Mouse (Mus musculus) MEL (cell line): ENCODE results near the gene Kdm5b. TPM values are rescaled to one million over a fixed set of nuclear protein-coding genes. Genes with fewer than 3 reads are reported as not detected.

Source experiments
- DNase-seq: peaks from one replicate; pipeline ENCODE4 v3.0.0; 2011; ENCODE audit warnings: low read depth, low spot score
- H3K27ac ChIP-seq: 2 replicates; pipeline ENCODE4 v1.5.1; 2012; ENCODE audit warnings: low read depth, mild to moderate bottlenecking, control low read depth, low read length, moderate library complexity; ENCODE audit not compliant: control insufficient read depth
- H3K27me3 ChIP-seq, 2 experiments: fragments of 150-350 bp in 1 of 2; sonication (generic) in 1 of 2; 2 replicates each; pipeline ENCODE4 v1.6.1; 2012; ENCODE audit warnings: low read length in 2 of 2, mild to moderate bottlenecking in 2 of 2, improper control_type of control experiment in 1 of 2, moderate library complexity in 1 of 2; ENCODE audit not compliant: insufficient read depth in 2 of 2, control insufficient read depth in 1 of 2
- H3K36me3 ChIP-seq, 2 experiments: 2 replicates each; pipeline ENCODE4 v1.6.1; 2012 to 2014; ENCODE audit warnings: low read length in 2 of 2, improper control_type of control experiment in 1 of 2, inconsistent platforms in 1 of 2, mild to moderate bottlenecking in 1 of 2; ENCODE audit not compliant: insufficient read depth in 2 of 2, control insufficient read depth in 1 of 2
- H3K4me1 ChIP-seq, 2 experiments: fragments of 150-350 bp in 1 of 2; sonication (generic) in 1 of 2; 2 replicates each; pipeline ENCODE4 v1.6.1; 2012; ENCODE audit warnings: low read length in 2 of 2, improper control_type of control experiment in 1 of 2, mild to moderate bottlenecking in 1 of 2; ENCODE audit not compliant: insufficient read depth in 2 of 2, control insufficient read depth in 1 of 2
- H3K4me3 ChIP-seq, 2 experiments: fragments of 150-350 bp in 1 of 2; sonication (generic) in 1 of 2; 2 replicates each; pipeline ENCODE4 v1.5.1; 2012; ENCODE audit warnings: low read depth in 2 of 2, low read length in 2 of 2, mild to moderate bottlenecking in 2 of 2, moderate library complexity in 2 of 2, control low read depth in 1 of 2, improper control_type of control experiment in 1 of 2; ENCODE audit not compliant: control insufficient read depth in 1 of 2, insufficient read depth in 1 of 2
- H3K79me2 ChIP-seq: 2 replicates; pipeline ENCODE4 v1.6.1; 2012; ENCODE audit warnings: mild to moderate bottlenecking, low read length, moderate library complexity; ENCODE audit not compliant: control insufficient read depth, poor library complexity, insufficient read depth
- H3K9ac ChIP-seq: 2 replicates; pipeline ENCODE4 v1.6.1; 2012; ENCODE audit warnings: low read depth, mild to moderate bottlenecking, control low read depth, low read length, moderate library complexity; ENCODE audit not compliant: control insufficient read depth, poor library complexity, severe bottlenecking
- H3K9me3 ChIP-seq: fragments of 150-350 bp; sonication (generic); replicated peaks from 2 replicates; pipeline ENCODE4 v1.6.1; 2012; ENCODE audit warnings: mild to moderate bottlenecking, low read length, improper control_type of control experiment, moderate library complexity; ENCODE audit not compliant: insufficient read depth
- BHLHE40 ChIP-seq: IDR thresholded peaks from 2 replicates; pipeline ENCODE4 v1.6.1; 2012; ENCODE audit warnings: low read depth, mild to moderate bottlenecking, inconsistent platforms, low read length, improper control_type of control experiment, borderline replicate concordance
- CHD1 ChIP-seq: IDR thresholded peaks from 2 replicates; pipeline ENCODE4 v1.6.1; 2012; ENCODE audit warnings: low read depth, mild to moderate bottlenecking, inconsistent platforms, low read length, improper control_type of control experiment
- CHD2 ChIP-seq: IDR thresholded peaks from 2 replicates; pipeline ENCODE4 v1.6.1; 2011; ENCODE audit warnings: low read length, improper control_type of control experiment
- ETS1 ChIP-seq: IDR thresholded peaks from 2 replicates; pipeline ENCODE4 v1.6.1; 2012; ENCODE audit warnings: low read depth, mild to moderate bottlenecking, inconsistent platforms, low read length, improper control_type of control experiment, moderate library complexity
- GABPA ChIP-seq: IDR thresholded peaks from 2 replicates; pipeline ENCODE4 v1.6.1; 2012; ENCODE audit warnings: low read depth, mild to moderate bottlenecking, inconsistent platforms, low read length, improper control_type of control experiment, moderate library complexity
- GATA1 ChIP-seq: IDR thresholded peaks from 2 replicates; pipeline ENCODE4 v1.6.1; 2011; ENCODE audit warnings: low read depth, low read length, improper control_type of control experiment
- HCFC1 ChIP-seq: IDR thresholded peaks from 2 replicates; pipeline ENCODE4 v1.6.1; 2012; ENCODE audit warnings: low read depth, mild to moderate bottlenecking, inconsistent platforms, low read length, improper control_type of control experiment, moderate library complexity
- JUND ChIP-seq: IDR thresholded peaks from 2 replicates; pipeline ENCODE4 v1.6.1; 2011; ENCODE audit warnings: low read depth, mild to moderate bottlenecking, improper control_type of control experiment, low read length
- MAX ChIP-seq: IDR thresholded peaks from 2 replicates; pipeline ENCODE4 v1.6.1; 2011; ENCODE audit warnings: low read length, improper control_type of control experiment
- MXI1 ChIP-seq: IDR thresholded peaks from 2 replicates; pipeline ENCODE4 v1.6.1; 2011; ENCODE audit warnings: mild to moderate bottlenecking, low read depth, low read length, improper control_type of control experiment
- MYB ChIP-seq: IDR thresholded peaks from 2 replicates; pipeline ENCODE4 v1.6.1; 2011; ENCODE audit warnings: mild to moderate bottlenecking, low read depth, low read length, improper control_type of control experiment
- MYC ChIP-seq: IDR thresholded peaks from 2 replicates; pipeline ENCODE4 v1.6.1; 2011; ENCODE audit warnings: low read depth, mild to moderate bottlenecking, low read length, improper control_type of control experiment, moderate library complexity
- POLR2A ChIP-seq, 2 experiments: IDR thresholded peaks; 2 replicates each; pipeline ENCODE4 v1.6.1; 2011 to 2012; ENCODE audit warnings: low read length in 2 of 2, mild to moderate bottlenecking in 2 of 2, control low read depth in 1 of 2, improper control_type of control experiment in 1 of 2, low read depth in 1 of 2, moderate library complexity in 1 of 2; ENCODE audit not compliant: control insufficient read depth in 1 of 2, insufficient read depth in 1 of 2, poor library complexity in 1 of 2
- POLR2AphosphoS2 ChIP-seq: IDR thresholded peaks from 2 replicates; pipeline ENCODE4 v1.6.1; 2011; ENCODE audit warnings: low read length, improper control_type of control experiment
- RCOR1 ChIP-seq: IDR thresholded peaks from 2 replicates; pipeline ENCODE4 v1.6.1; 2012; ENCODE audit warnings: low read depth, mild to moderate bottlenecking, inconsistent platforms, low read length, improper control_type of control experiment
- SIN3A ChIP-seq: IDR thresholded peaks from 2 replicates; pipeline ENCODE4 v1.6.1; 2012; ENCODE audit warnings: low read length, improper control_type of control experiment, inconsistent platforms
- SMC3 ChIP-seq: IDR thresholded peaks from 2 replicates; pipeline ENCODE4 v1.6.1; 2011; ENCODE audit warnings: low read depth, low read length, improper control_type of control experiment
- TAL1 ChIP-seq: IDR thresholded peaks from 2 replicates; pipeline ENCODE4 v1.6.1; 2012; ENCODE audit warnings: mild to moderate bottlenecking, inconsistent platforms, low read length, moderate library complexity, mixed read lengths
- TBP ChIP-seq: IDR thresholded peaks from 2 replicates; pipeline ENCODE4 v1.8.0; 2011; ENCODE audit warnings: low read depth, low read length, improper control_type of control experiment
- USF1 ChIP-seq: IDR thresholded peaks from 2 replicates; pipeline ENCODE4 v1.6.1; 2014; ENCODE audit warnings: low read depth, mild to moderate bottlenecking, inconsistent platforms, low read length, improper control_type of control experiment, moderate library complexity
- ZC3H11A ChIP-seq: IDR thresholded peaks from 2 replicates; pipeline ENCODE4 v1.6.1; 2012; ENCODE audit warnings: low read depth, mild to moderate bottlenecking, inconsistent platforms, low read length, improper control_type of control experiment
- ZKSCAN1 ChIP-seq: IDR thresholded peaks from 2 replicates; pipeline ENCODE4 v1.6.1; 2012; ENCODE audit warnings: low read depth, mild to moderate bottlenecking, inconsistent platforms, low read length, improper control_type of control experiment, moderate library complexity
- ZNF384 ChIP-seq: IDR thresholded peaks from 2 replicates; pipeline ENCODE4 v1.6.1; 2012; ENCODE audit warnings: low read depth, mild to moderate bottlenecking, inconsistent platforms, low read length, improper control_type of control experiment
- polyA plus RNA-seq, 2 experiments: library from polyadenylated mRNA; stranded (reverse) in 1 of 2; unstranded in 1 of 2; fragments of >175 nt in 1 of 2; fragments of >200 nt in 1 of 2; gene quantifications; 2 replicates each; pipeline versions ENCODE4 v1.2.1 to v1.2.4; 2012; ENCODE audit warnings: low replicate concordance in 2 of 2, low read depth in 1 of 2; ENCODE audit not compliant: insufficient read length in 2 of 2, insufficient read depth in 1 of 2, missing spikeins in 1 of 2
- total RNA-seq: library from RNA; depleted of rRNA; stranded (reverse); fragments of 300-350 nt; gene quantifications from 2 replicates; pipeline ENCODE4 v1.2.3, GENCODE M21; 2012

Kdm5b gene
- total and polyA plus RNA-seq, 3 experiments: 25.5 to 48.6 (median 31.8) TPM

- TF ChIP-seq SMC3 (no peak), USF1 (no peak), JUND (no peak), MYB (no peak), SIN3A (no peak), TAL1 (peak; percentile 44; the same call in 1 of the 2 replicates), GABPA (no peak), CHD2 (no peak), GATA1 (peak; percentile 69), ZKSCAN1 (no peak), MYC (no peak)
Measured at GRCm38 (mm10) chr1:134614988-134615387, 55.0 kb downstream of the Kdm5b start (continued).

GRCm38 (mm10) chr1:134617656-134618055 lies 57.7 kb downstream of the Kdm5b start:
- H3K36me3 ChIP-seq: peaks cover 2 to 62% of the 10 kb centered on the region in 2 experiments
- no peak for TF ChIP-seq CHD1
- no peak for TF ChIP-seq JUND
- TF ChIP-seq ZC3H11A: no peak
- TF ChIP-seq MYB: no peak
- TF ChIP-seq MXI1: no peak
- no peak for TF ChIP-seq POLR2A (IDR thresholded peaks at IDR 0.05; ENCODE audit: control insufficient read depth in 1 of 2, insufficient read depth in 1 of 2, low read depth in 1 of 2, low read length in 2 of 2, poor library complexity in 1 of 2)
- TF ChIP-seq MAX: no peak
- TF ChIP-seq MYC: no peak
- no peak for TF ChIP-seq RCOR1
- no peak overlapping the region for H3K27ac ChIP-seq
- no peaks in the 10 kb centered on the region for H3K27me3 ChIP-seq
- no peak for DNase-seq
- H3K9ac ChIP-seq: no peak overlapping the region
- peaks cover 2 to 3% of the 10 kb centered on the region in 2 experiments; a peak in 2 of 4 replicates for H3K4me1 ChIP-seq
- no peaks in the 10 kb centered on the region for H3K9me3 ChIP-seq
- no peak overlapping the region for H3K4me3 ChIP-seq
- H3K79me2 ChIP-seq: no peaks in the 10 kb centered on the region

GRCm38 (mm10) chr1:134625325-134625724 lies 65.4 kb downstream of the Kdm5b start:
- no peak overlapping the region for H3K4me3 ChIP-seq
- no peak for DNase-seq
- no peak overlapping the region for H3K9ac ChIP-seq
- no peaks in the 10 kb centered on the region for H3K27me3 ChIP-seq
- no peaks in the 10 kb centered on the region for H3K79me2 ChIP-seq
- no peaks in the 10 kb centered on the region; a peak in 1 of 4 replicates for H3K4me1 ChIP-seq
- H3K9me3 ChIP-seq: no peaks in the 10 kb centered on the region
- peaks cover 0 to 58% of the 10 kb centered on the region in 2 experiments; a peak in 2 of 4 replicates for H3K36me3 ChIP-seq
- no peak for TF ChIP-seq GABPA
- TF ChIP-seq ETS1: no peak
- no peak for TF ChIP-seq CHD1
- no peak for TF ChIP-seq TAL1
- no peak for TF ChIP-seq ZC3H11A
- TF ChIP-seq TBP: no peak
- TF ChIP-seq ZNF384: no peak
- no peak for TF ChIP-seq POLR2AphosphoS2
- TF ChIP-seq BHLHE40: no peak
- no peak for TF ChIP-seq MYC
- no peak for TF ChIP-seq HCFC1
- H3K27ac ChIP-seq: no peak overlapping the region
